Mouse (Mus musculus) kidney, postnatal 10 days (tissue): ENCODE results near the gene Rab19.
"Not testable (repeated sequence)": the region's sequence is repeated elsewhere in the genome, so short reads cannot be mapped to it uniquely, and the experiment has no call there.

Experiments
- DNase-seq: peaks from one replicate; pipeline ENCODE4 v3.0.0; 2021; ENCODE audit warnings: mixed read lengths

Rab19 gene

DNA sequence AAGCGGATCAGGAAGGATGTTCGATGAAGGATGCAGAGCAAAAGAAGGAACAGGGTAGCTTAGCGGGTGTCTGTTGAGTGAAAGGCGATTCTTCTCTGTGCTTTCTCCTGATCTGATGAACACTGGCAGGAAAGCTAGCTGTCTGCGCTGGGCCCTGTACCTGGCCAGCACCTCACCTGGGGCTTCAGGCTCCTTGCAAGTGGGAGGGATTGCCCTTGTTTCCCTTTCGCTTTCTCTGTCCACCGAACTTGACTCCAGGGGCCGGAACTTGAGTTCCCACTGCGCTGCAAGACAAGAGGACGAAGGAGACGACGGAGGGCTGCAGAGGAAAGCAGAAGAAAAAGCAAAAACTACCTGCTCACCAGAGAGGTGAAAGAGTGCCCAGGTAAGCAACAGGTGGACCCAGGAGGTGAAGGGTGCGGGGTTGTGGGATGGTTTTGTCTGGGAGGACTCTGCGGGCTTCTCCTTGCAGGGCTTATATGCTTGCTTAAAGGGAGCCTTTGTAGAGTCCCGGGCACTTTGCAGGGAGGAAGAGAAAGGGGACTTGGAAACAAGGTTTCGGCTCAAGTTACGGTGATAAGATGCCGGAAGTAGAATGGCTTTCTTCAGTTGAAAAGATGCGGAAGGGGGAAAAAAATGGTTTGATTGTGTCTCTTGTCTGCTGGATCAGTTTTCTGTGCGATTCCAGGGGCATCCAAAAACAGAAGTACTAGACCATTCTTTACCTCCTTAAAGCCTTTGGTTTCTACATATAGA, at the start of gene Rab19:
Rab19 (plus strand) TSS at position 51 of the 756 bp plus-strand sequence.
- DNase-seq, result peak; percentile 57

DNA sequence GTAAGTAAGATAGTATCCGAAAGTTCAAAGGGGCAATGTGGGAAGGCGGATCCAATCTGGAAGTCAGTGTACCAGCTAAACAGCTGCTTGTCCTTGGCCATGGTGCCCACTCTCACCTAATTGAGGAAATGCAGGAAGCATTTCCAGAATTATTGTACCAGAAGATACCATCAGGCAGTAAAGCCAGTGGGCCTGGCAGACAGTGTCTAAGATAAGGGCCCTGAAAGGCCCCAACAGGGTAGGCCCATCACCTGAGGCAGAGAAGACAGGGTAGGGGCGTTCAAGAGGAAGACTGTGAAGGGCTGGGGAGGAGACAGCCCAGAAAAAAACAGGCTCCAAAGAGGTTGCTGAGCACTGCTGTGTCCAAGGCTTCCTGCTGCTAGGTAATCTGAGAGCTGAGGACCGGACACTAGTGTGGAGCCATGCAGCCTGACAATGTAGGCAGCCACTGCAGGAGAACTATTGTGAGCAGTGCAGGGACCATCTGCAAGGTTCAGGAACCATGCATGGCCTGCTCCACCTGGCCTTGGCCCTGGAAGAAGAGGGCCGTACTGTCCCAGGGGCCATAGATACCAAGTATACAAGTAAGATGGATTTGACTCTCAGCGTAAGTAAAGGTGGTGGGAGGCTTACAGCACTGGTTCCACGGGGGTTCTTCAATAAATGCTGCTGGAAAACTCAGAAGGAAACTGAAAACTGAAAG, 48.8 kb upstream of the Rab19 start:
- DNase-seq, result no peak

DNA sequence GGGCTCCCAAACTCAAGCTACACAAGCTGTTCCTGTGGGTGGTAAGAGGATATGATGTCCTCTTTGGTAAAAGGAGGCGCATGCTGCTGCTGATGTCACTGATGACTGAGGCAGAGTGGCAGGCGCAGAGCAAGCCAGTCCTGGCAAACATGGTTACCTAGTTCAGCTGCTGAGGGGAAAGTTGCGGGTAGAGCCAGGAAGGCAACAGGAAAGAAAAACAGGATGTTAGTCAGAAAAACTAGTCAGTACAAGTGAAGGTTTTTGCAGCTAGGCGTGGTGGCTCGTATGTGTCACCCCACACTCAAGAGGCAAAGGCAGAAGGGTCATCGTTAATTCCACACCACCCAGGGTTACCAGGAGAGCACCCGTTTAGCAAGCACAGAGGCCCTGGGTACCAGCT, 46.8 kb upstream of the Rab19 start:
- DNase-seq, result no peak

DNA sequence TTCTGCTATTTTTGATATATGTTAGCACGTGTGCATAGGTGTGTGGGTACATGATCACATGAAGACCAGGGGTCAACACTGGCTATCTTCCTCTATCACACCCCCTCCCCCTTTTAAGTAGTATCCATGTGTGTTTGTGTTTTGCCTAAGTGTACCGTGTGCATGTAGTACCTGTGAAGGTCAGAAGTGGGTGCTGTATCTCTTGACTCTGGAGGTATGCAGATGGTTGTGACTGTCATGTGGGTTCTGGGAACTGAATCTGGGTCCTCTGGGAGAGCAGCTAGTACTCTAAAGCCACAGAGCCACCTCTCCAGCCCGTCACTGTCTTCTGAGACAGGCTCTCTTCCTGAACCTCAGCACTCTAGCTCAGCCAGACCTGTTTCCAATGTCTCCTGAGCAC, 46.1 kb upstream of the Rab19 start:
- DNase-seq, result no peak

DNA sequence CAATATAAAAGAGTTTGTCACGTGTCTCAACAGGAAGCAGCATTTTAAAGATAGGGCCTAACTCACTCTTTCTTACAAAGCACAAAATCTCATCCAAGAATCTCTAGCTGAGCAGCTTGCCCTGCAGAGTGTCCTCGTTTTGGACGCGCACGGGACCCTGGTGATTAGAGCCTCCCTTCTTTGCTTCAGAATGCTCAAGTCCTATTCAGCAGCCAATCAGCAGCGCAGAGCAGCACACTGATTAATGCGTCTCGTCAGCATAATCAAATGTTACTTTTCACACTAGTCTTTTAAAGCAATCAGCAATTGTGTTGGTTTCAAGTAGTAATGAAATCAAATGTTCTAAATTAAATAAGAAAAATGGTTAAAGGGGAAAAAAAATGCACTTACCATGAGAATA, 42.6 kb upstream of the Rab19 start:
- DNase-seq, result no peak

DNA sequence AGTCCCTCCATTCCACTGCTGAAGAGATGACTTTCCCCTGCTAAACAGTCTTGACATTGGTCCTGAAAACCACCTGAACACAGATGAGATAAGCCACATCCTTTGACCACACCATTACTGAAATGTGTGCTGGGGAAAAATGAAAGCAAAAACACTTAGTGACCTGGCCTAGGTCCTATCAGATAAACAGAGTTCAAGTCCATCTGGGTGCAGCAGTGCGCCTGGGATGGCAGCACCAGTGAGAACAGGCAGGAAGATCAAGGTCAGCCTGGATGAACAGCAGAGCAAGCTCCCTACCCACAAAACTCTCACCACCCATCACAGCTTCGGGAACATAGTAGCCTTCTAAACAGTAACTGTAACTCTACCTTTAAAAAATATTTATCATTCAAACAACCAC, 39.2 kb upstream of the Rab19 start:
- no peak for DNase-seq

DNA sequence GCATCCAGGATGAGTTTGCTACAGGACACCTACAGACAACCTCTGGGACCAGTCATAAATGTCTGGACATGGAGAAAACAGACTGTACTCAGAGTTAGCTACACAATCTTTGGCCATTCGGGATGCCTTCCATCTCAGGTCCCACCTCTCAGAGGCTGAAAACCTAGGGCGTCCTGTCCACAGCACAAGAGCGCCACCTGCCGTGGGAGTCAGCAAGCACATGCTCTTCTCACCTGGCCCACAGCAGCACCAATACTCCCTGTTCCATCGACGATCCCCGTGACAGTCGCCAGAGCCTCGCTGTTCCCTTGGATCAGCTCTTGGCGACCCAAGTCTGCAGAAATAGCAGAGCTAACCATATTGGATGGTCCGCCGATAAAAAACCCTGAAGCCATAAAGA, 37.0 kb upstream of the Rab19 start:
- peak; percentile 87 for DNase-seq

DNA sequence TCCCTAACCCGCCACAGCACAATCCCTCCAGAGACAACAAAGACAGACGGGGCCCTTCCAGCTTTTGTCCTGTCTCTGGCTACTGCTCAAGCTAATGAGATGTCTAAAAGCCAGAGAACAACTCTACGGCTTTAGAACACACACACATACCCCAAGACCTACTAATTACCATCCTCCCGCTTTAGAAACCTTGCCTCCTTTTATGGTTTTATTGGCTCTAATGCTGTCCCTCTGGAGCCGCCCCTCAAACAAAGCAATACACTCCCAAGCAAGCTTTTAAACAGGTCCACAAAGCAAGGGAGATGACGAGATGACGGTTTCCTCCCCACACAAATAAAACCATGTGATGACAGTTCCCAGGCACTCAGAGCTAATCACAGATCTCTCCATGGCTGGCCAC, 35.5 kb upstream of the Rab19 start:
- no peak for DNase-seq

DNA sequence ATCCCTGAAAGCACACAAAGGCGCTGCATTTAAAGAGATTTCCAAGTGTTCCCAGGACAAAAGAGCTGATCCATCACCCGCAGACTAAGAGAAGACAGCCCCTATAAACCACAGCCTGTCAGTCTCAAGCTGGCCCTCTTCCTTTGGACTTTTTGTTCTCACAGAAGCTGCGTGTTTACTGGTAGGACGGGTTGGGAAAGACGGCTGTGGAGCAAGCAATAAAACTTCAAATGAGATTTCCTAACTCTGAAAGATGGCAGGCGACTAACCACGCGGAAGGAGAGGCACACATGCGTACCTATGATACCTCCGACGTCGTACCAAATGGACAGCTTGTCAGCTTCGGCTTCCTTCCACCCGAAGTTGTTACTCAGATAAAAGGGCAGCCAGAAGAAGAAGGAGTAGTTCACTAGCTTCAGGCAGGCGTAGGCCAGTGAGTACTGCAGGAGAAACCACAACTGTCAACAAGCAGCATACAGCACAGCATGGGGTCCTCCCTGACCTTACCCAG, 33.9 kb upstream of the Rab19 start:
- no peak for DNase-seq

DNA sequence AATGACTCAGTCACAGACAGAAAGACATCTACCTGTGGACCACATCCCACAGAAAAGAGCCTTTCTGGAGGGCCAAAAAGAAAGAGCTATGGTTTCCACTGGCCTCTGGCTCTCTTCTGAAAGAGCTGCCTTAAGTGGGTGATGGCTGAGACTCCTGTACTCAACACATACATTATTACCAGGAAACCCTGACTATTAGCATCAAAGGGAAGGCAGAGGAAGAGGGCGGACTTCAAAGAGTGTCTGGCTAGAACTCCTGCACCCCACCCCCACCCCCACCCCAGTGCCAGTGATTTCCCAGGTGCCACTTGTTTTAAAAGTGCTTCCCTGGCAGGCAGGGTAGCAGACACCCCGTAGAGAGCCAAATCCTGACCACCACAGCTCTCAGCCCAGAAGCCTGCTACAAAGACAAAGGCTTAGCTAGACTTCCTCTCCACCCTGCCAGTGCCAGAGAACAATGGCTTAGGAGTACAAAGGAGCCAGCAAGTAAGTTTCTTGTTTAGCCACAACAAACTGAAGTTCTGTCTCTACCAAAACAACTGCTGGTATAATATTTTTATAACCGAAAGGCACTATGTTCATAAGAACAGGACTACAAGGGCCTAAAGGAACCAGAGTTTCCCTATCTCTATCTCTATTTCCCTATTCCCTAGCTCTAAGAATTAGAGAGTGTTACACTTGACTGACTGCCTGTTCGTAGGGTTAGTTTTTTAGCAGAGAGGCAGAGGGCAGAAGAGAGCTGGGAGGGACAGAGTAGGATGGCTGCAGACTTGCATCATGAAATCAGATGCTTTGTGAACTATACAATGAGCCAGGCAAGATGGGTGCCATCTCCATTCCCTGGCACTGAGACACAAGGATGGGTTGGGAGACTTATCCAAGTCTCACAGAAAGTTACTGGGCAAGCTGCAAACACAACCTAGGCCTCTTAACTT, 32.8 kb upstream of the Rab19 start:
- DNase-seq, result no peak

DNA sequence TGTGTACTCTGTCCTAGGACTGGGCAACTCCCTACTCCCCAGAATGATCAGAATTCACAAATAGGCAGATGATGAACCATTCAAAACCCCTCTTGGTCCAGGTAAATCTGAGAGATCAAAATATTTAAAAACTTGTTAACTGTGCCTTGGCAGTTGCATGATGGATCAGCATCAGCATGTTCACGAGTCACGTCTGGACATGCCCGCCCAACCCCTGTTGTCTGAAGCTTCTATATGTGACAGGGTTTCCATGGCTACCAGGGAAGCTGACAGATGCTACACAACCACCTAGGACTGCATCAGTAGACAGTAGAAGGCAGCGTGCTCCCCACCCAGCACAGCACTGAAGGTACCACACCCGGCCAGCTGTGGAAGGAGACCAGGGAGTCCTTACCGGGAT, 32.0 kb upstream of the Rab19 start:
- no peak for DNase-seq

DNA sequence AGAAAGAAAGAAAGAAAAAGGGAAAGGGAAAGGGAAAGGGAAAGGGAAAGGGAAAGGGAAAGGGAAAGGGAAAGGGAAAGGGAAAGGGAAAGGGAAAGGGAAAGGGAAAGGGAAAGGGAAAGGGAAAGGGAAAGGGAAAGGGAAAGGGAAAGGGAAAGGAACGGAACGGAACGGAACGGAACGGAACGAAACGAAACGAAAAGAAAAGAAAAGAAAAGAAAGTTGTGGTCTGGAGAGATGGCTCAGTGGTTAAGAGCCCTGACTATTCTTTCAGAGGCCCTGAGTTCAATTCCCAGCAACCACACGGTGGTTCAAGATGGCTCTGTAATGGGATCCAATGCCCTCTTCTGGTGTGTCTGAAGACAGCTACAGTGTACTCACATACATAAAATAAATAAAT, 21.8 kb upstream of the Rab19 start:
- DNase-seq, result not testable (repeated sequence)

DNA sequence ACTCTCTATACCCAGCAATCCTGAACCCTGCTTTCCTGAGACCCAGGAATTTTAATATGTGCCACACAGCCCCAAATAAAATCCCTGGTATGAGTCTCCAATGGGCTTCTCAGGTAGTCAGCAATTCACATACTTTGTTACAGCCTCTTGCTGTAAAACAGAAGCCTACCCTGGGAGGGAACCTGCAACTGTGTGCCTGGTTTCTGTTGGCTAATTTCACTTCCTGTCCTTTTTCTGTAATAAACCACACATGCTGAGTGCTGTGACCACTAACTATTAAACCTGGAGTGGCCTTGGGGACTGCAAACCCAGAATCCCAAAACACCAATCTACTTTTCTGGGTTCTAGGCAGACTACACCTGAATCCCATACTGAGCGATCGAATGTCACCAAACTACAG, 18.3 kb upstream of the Rab19 start:
- DNase-seq, result no peak

DNA sequence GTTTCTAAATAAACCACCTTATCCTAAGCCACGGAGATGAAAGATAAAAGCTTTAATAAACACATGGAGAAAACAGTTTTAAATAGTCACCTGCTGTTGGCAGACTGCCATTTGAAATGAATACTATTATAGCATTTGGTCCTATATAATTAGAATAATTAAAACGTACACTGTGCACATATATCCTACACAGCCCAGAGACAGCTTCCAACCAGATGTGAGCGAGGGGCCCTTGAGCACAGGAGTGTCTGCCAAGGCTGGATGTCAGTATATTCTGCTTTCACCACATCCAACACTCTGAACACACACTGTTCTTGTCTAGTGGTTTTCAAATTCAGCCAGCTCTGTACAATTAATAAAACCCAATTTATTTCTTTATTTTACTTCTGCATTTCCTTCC, 11.3 kb upstream of the Rab19 start:
- no peak for DNase-seq

DNA sequence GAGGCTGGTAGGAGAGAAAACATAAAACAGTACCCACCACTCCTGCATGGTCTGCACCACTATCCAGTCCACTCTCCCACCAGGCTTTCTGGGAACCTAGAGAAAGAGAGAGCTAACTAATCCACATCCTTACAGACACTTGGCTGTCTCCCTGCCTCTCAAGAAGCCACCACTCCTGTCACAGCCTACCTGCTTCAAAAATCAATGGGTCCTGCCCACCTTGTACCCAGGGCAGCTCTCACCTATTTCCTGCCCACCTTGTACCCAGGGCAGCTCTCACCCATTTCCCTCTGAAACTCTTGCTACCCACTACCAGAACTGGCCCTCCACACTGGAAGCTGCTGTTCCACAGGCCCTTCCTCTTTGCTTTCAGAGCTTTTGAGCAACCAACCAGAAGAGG, 8.9 kb upstream of the Rab19 start:
- no peak for DNase-seq

DNA sequence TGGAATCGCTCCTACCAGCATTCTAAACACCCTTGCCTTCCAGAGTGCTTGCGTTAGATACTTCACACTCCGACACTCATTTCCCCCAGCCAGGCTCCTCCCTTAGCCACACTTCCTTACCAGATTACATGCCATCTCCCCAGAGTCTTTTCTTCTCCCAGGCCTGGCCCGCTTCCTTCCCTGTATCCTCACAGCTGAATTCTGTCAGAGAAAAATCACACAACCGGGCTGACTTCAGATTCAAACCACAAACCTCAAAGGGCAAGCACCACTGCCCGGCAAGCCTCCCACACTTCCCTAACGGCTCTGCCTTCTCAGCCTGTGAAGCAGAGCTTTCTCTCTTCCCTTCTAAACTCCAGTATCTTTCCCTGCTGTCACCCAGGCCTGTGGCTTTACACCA, 8.2 kb upstream of the Rab19 start:
- DNase-seq, result peak; percentile 78

DNA sequence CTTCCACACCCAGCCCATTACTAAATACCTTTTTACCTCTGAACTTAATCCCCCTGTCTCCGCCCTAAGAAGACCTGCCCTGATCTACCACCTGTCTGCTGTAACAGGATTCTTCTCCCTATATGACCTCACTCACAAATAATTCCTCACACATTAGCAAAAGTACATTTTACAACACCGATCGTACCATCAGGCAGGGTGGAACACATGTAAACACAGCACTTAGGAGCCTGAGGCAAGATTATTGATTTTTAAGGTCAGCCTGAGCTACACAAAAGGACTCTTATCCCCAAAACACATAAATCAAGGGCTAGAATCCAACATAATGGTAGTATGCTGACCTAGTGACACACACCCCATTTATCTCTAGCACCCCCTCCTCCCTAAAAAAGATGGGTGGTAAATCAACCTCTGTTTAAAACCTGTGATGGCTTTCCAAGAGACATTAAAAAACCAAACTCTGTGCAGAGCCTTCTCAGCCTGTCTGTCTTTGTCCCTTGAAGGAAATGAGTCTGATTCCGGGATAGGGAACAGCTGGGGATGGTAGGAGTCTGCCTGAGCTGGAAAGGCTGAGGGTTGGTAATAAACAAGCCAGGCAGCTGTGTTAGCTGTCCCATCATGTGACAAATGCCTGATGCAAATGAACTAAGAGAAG, 7.5 kb upstream of the Rab19 start:
- DNase-seq, result peak; percentile 53

DNA sequence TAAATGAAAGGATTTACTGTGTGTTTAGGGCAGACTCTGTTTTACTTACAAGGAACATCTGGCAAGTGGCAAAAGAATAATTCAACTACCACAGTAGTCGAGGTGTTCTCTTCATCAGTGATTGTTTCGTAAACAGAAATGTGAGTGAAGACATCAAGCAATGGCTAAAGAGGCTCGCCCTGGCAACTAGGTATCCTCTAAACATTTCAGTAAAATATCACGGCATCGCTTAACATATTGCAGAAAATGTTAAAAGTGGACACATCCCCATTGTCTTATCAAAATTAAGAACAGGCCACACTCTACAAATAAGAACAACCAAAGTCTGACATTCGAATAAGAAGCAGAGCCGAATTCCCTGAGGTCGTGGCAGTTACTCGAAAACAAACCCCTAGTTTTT, 4.2 kb upstream of the Rab19 start:
- no peak for DNase-seq

DNA sequence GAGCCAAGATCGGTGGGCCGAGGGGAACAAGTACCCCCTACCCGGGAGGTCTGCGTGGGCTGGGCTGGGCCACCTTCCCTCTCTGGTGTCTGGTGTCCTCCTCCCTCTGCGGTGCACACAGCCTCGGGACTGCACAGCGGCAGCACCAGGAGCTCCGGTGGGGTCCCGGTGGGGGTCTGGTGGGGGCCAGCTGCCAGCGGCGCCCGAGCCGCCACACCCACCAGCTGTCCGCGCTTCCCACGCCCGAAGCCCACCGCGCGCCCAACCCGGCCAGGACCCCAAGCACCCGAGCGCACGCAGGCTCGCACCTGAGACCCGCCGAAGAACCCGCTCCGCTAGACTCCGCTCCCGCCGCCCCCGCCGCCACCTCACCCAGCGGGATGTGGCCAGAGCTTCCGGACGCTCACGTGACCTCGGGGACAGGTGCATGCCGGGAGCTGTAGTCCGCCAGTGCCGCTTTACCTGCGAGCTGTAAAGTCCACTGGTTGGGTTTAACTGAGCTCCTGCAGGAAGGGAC, 3.6 kb upstream of the Rab19 start, which contains the start of gene Slc37a3:
Slc37a3 (minus strand) TSS at position 365 of the 517 bp plus-strand sequence.
- peak; percentile 94 for DNase-seq

DNA sequence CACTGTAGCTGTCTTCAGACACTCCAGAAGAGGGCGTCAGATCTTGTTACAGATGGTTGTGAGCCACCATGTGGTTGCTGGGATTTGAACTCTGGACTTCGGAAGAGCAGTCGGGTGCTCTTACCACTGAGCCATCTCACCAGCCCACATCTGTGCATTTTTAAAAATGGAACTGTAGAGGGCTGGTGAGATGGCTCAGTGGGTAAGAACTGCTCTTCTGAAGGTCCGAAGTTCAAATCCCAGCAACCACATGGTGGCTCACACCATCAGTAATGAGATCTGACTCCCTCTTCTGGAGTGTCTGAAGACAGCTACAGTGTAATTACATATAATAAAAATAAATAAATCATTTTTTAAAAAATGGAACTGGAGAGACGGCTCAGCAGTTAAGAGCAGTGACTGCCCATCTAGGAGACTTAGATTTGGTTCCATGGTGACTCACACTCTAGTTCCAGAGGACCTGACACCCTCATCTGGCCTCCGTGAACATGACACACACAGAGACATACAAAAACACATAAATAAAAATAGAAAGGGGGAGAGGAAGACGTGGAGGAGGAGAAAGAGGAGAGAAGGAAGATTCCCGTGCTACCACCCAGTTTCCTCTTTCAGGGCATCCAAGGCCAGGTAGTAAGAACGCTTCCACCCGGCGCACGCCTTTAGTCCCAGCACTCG, 2.7 kb upstream of the Rab19 start:
- DNase-seq, result not testable (repeated sequence)

DNA sequence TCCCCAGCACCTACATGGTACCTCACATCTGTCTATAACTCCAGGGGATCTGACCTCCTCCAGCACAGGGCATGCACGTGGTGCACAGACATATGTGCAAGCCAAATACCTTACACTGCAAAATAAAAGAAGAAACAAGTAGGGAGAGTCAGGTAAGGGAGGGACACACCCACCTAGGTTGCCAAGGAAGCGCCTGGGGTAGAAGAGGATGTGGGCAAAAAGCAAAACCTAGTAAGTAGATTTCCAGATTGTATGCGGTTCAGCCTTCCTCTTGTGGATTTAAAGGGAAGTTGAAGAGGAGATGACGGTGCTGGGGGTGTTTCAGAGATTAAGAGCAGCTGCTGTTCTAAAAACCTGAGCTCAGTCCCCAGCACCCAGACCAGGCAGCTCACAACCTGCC, 1.8 kb upstream of the Rab19 start:
- no peak for DNase-seq

DNA sequence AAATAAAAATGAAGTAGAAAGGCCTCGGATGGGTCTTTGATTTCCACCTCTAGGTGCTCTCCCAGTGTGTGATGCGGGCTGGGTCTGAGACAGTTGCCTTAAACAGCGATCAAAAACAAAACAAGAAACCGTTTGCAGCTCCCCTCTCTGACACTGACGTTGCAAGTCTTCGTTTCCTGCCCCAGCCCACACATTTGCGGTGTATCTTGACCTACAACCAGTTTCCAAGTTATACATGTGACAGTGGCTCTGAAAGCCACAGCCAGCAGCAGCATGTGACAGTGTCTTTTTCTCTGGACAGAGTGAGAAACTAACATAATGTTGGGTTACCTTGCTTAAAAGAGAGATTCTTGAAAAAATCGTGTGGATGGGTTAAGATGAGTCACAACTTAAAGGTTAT, 1.2 kb upstream of the Rab19 start:
- no peak for DNase-seq
